Mouse (Mus musculus): ENCODE results near the gene Hspa12a.

- TF ChIP-seq GATA1 (IDR thresholded peaks at IDR 0.05; ENCODE audit: borderline replicate concordance, low read length) (no peak), FLI1 (IDR thresholded peaks at IDR 0.05; ENCODE audit: low read length) (no peak)
Observed at GRCm38 (mm10) chr19:58933062-58933461, 10.4 kb downstream of the Hspa12a start.
